Mouse (Mus musculus): ENCODE data around the gene Igf1r. TPM values are rescaled to one million over a fixed set of nuclear protein-coding genes. Genes with fewer than 3 reads are reported as not detected.

The Igf1r gene
- polyA plus RNA-seq (2017; shearing (Covaris generic)) = 10 to 100 TPM; 12.2 to 17.4 TPM

DNA sequence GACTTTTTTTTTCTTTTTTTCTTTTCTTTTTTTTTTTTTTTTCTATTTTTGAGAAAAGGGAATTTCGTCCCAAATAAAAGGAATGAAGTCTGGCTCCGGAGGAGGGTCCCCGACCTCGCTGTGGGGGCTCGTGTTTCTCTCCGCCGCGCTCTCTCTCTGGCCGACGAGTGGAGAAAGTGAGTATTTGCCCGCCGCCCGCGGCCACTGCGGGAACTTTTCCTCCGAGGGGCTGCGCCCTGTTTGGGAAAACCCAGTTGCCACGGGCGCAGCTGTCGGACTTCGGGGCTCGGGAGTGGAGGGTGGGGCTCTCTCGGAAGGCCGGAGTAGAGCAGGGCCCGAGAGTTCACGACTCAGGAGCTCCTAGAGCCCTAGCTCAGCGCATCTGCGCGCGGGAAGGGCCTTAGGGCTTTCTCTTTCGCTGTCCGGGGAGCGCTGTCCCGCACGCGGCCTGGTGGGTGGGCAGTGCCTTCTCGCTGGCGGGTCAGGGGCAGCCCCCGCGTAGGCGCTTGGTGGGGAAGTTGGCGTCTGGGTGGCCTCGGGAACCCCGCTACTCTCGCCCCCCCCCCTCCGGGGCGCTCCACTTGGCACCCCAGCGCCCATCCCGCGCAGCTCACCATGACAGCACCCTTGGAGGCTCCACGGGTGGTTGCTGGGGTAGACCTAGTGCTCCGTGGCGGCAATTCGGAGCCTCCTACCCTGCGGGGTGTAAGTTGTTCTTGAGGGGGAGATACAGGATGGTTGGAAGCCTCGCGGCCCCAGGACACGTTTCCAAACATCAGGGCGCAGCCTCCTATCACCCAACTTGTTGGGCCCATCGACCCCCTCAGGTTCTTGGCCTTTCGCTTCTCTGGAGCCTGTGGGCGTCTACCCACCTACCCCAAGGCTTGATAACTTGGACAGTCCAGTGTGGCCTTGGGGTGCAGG, at the start of gene Igf1r:
TSS of gene Igf1r (plus strand) at position 51 of the 924 bp plus-strand sequence.

DNA sequence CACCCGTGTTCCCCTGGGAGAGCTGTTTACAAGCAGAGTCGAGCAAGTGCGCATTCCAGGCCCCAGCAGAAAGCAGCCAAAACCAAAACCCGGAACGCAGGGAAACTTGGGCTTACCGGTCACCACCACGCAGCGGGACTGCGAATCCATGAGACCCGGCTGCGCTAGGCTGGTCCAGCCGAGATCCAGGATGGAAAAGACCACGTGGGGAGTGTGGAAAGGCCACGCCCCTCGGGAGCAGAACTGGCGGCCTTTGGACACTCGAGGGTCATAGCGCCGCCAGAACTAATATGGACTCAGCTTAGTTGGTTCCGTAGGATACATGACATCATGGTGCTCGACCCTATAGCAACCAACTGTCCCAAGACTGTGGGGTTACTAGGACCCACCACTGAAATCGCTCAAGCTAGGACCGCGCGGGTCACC, 311.4 kb downstream of the Igf1r start, which contains the start of gene Pgpep1l:
TSS of gene Pgpep1l (minus strand) at position 206 of the 426 bp plus-strand sequence.

DNA sequence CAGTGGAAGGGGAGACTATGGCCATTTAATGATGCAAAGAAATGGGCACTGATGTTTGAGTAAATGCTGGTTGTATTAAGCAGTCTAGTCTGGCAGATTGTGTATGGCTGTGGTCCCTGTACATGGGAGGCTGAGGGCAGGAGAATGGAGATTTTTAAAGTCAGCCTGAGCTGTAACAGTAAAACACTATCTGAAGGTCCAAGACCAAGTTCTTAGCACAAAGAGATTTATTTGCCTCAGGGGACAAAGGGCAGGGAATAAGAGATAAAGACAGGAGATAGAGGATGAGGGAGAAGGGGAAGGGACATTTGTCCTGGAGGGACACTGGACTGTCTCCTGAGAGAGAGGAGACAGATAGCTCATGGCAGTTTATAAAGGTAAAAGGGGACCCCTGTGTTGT, 320.9 kb downstream of the Igf1r start, which contains the start of gene Fam169b:
TSS of gene Fam169b (plus strand) at position 325 of the 400 bp plus-strand sequence.

Other genes starting within 250 kb of the Igf1r start
- 1 to 10 TPM in 1 of 2 experiments, under 1 TPM in 1; 0.10 to 1.1 TPM for gene Synm, start 193.1 kb upstream of the Igf1r start, polyA plus RNA-seq (2017; shearing (Covaris generic))